Mouse (Mus musculus): ENCODE measurements around the gene Zmiz1. TPM values are rescaled to one million over a fixed set of nuclear protein-coding genes. Genes with fewer than 3 reads are reported as not detected.

Zmiz1 gene
- polyA plus RNA-seq, 1 experiment from 2014 or later, result 57.4 TPM

DNA sequence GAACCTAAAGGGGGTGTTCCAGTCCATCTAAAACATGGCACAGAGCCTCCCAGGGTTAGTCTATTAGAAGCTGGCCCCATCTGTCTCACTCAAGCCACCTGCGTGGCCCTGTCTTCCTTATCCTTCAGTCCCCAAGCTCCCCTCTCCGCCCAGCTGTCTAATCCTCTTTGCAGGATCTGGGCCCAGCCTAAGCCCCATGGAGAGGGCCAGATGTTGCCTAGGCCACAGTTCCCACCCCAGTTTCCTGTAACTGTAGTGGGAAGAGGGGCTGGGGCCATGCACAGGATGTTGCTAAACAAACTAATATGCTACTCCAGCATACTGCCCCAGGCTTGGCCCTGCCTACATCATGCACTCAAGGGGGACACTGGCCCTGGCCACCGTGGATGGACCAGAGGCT is 118.4 kb downstream of the Zmiz1 start:
- H3K27me3 ChIP-seq (ENCODE audit: control insufficient read depth, insufficient read depth, low read length), result no peaks in the 10 kb centered on the region
- H3K4me2 ChIP-seq (ENCODE audit: low read depth), result no peak overlapping the region
- no peak overlapping the region for H3K9ac ChIP-seq (ENCODE audit: low read length)
- H3K36me3 ChIP-seq (ENCODE audit: control insufficient read depth, insufficient read depth, low read length), result peaks cover 28% of the 10 kb centered on the region
- H3K27ac ChIP-seq (ENCODE audit: low read depth, low read length), result 0 out of 2 replicates have a peak overlapping the region, but pooled peaks have one; percentile 17
- ATAC-seq (ENCODE audit: insufficient read depth, low FRiP score, low TSS enrichment) (no peak), DNase-seq (ENCODE audit: low spot score) (no peak)
- peaks cover 9% of the 10 kb centered on the region; the same call in 1 of the 2 replicates for H3K4me1 ChIP-seq (ENCODE audit: control insufficient read depth, insufficient read depth, low read length)
- no peak overlapping the region for H3K4me3 ChIP-seq (ENCODE audit: low read depth, low read length)
- no peaks in the 10 kb centered on the region for H3K9me3 ChIP-seq (ENCODE audit: control insufficient read depth, low read length)
- 71% methylated on average over 3 of the region's 3 CpGs for WGBS

DNA sequence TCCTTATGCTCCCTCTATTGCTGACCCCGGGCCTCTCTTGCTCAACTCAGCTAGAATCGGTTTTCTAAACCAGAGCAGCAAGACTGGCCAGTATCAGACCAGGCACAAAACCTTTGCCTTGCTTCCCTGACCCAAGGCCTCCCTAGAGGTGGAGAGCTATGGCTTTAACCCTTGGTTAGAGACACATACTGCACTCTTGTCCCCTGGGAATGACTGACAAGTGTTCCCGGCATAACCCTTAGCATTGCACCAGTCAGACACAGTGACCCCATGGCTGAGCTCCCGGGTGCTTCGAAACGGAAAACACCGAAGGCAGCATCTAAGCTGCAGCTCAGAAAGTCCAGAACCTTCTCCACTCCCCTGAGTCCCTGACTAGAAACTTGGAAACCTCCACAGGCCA is 120.6 kb downstream of the Zmiz1 start:
- peaks cover 14% of the 10 kb centered on the region for H3K4me1 ChIP-seq (ENCODE audit: control insufficient read depth, insufficient read depth, low read length)
- no peak overlapping the region for H3K4me3 ChIP-seq (ENCODE audit: low read depth, low read length)
- peaks cover 22% of the 10 kb centered on the region for H3K36me3 ChIP-seq (ENCODE audit: control insufficient read depth, insufficient read depth, low read length)
- DNase-seq (ENCODE audit: low spot score), result no peak
- ATAC-seq (ENCODE audit: insufficient read depth, low FRiP score, low TSS enrichment), result no peak
- H3K9ac ChIP-seq (ENCODE audit: low read length), result no peak overlapping the region
- H3K9me3 ChIP-seq (ENCODE audit: control insufficient read depth, low read length), result no peaks in the 10 kb centered on the region
- H3K4me2 ChIP-seq (ENCODE audit: low read depth), result no peak overlapping the region
- H3K27me3 ChIP-seq (ENCODE audit: control insufficient read depth, insufficient read depth, low read length), result no peaks in the 10 kb centered on the region
- 86% methylated on average over 7 of the region's 7 CpGs for WGBS
- no peak overlapping the region for H3K27ac ChIP-seq (ENCODE audit: low read depth, low read length)

DNA sequence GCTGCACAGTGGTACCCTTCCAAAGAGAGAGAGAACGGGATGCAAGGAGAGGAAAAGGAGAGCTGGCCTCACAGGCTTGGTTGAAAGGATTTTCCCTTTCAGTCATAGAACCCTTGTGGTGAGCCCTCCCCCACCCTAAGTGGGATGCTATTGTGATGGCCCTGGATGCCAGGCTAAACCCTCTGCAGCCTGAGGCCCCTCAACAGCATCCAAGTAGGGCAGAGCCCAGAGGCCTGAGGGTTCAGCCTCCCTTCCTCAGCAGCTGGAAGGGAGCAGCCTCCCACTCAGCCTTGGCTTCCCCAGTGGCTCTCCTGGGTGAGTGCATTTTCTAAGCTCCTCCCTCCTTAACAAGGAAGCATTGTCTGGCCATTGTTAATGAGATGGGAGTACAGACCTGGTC is 121.4 kb downstream of the Zmiz1 start:
- Histone ChIP-seq H3K9me3 (ENCODE audit: control insufficient read depth, low read length) (no peaks in the 10 kb centered on the region), H3K36me3 (ENCODE audit: control insufficient read depth, insufficient read depth, low read length) (peaks cover 22% of the 10 kb centered on the region), H3K4me1 (ENCODE audit: control insufficient read depth, insufficient read depth, low read length) (peaks cover 18% of the 10 kb centered on the region), H3K27ac (ENCODE audit: low read depth, low read length) (no peak overlapping the region), H3K4me2 (ENCODE audit: low read depth) (no peak overlapping the region), H3K4me3 (ENCODE audit: low read depth, low read length) (no peak overlapping the region), H3K27me3 (ENCODE audit: control insufficient read depth, insufficient read depth, low read length) (no peaks in the 10 kb centered on the region), H3K9ac (ENCODE audit: low read length) (no peak overlapping the region)
- ATAC-seq (ENCODE audit: insufficient read depth, low FRiP score, low TSS enrichment) (no peak), DNase-seq (ENCODE audit: low spot score) (no peak)
- 90% methylated on average over 1 of the region's 1 CpGs for WGBS

DNA sequence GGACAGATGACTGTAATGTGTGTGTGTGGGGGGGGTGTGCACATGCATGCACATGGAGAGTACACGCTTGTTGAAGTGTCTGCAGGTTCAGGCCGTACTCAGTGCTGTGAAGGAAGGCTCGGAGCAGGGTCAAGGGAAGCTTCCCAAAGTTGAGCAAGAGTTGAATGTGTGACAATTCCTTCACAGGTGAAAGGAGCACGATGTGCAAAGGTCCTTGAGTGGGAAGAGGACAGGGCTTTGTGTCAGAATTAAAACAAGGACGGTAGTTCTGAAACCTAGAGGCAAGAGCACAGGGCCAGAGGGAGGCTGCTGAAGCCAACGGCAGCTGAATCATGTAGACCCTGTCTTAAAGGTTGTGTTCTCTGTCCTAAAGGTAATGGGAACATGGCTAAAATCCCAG is 123.6 kb downstream of the Zmiz1 start:
- H3K9ac ChIP-seq (ENCODE audit: low read length), result no peak overlapping the region
- ATAC-seq (ENCODE audit: insufficient read depth, low FRiP score, low TSS enrichment) (no peak), DNase-seq (ENCODE audit: low spot score) (no peak)
- no peaks in the 10 kb centered on the region for H3K27me3 ChIP-seq (ENCODE audit: control insufficient read depth, insufficient read depth, low read length)
- H3K4me3 ChIP-seq (ENCODE audit: low read depth, low read length), result no peak overlapping the region
- H3K27ac ChIP-seq (ENCODE audit: low read depth, low read length), result no peak overlapping the region
- 90% methylated on average over 6 of the region's 6 CpGs for WGBS
- H3K9me3 ChIP-seq (ENCODE audit: control insufficient read depth, low read length), result no peaks in the 10 kb centered on the region
- H3K4me1 ChIP-seq (ENCODE audit: control insufficient read depth, insufficient read depth, low read length), result peaks cover 40% of the 10 kb centered on the region
- H3K4me2 ChIP-seq (ENCODE audit: low read depth), result no peak overlapping the region
- peaks cover 11% of the 10 kb centered on the region for H3K36me3 ChIP-seq (ENCODE audit: control insufficient read depth, insufficient read depth, low read length)

DNA sequence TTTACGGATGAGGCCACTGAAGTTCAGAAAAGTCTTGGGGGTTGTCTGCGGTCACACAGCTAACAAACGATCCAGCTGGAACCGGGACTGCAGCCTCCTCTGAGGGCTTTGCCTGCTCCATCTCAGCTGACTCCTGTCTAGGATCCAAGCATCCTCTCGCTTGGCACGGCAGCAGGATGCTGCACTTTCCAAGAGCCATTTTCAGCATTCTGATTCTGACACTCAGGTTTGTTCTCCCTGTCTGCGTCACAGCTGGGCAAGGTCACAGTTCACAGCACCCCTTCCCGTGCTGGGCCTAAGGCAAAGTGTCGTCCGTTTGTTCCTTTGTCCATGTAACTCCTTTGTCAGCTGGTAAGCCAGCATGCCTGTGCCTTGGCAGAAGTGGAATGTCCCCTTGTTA is 124.9 kb downstream of the Zmiz1 start:
- ATAC-seq (ENCODE audit: insufficient read depth, low FRiP score, low TSS enrichment), result no peak
- H3K27ac ChIP-seq (ENCODE audit: low read depth, low read length), result peak overlapping the region; percentile 98
- no peak overlapping the region for H3K4me2 ChIP-seq (ENCODE audit: low read depth)
- no peak for DNase-seq (ENCODE audit: low spot score)
- no peaks in the 10 kb centered on the region for H3K27me3 ChIP-seq (ENCODE audit: control insufficient read depth, insufficient read depth, low read length)
- H3K4me1 ChIP-seq (ENCODE audit: control insufficient read depth, insufficient read depth, low read length), result peaks cover 53% of the 10 kb centered on the region
- no peak overlapping the region for H3K4me3 ChIP-seq (ENCODE audit: low read depth, low read length)
- no peak overlapping the region; the same call in 1 of the 2 replicates for H3K9ac ChIP-seq (ENCODE audit: low read length)
- H3K9me3 ChIP-seq (ENCODE audit: control insufficient read depth, low read length), result no peaks in the 10 kb centered on the region
- WGBS, result 71% methylated on average over 10 of the region's 10 CpGs
- peaks cover 9% of the 10 kb centered on the region for H3K36me3 ChIP-seq (ENCODE audit: control insufficient read depth, insufficient read depth, low read length)

DNA sequence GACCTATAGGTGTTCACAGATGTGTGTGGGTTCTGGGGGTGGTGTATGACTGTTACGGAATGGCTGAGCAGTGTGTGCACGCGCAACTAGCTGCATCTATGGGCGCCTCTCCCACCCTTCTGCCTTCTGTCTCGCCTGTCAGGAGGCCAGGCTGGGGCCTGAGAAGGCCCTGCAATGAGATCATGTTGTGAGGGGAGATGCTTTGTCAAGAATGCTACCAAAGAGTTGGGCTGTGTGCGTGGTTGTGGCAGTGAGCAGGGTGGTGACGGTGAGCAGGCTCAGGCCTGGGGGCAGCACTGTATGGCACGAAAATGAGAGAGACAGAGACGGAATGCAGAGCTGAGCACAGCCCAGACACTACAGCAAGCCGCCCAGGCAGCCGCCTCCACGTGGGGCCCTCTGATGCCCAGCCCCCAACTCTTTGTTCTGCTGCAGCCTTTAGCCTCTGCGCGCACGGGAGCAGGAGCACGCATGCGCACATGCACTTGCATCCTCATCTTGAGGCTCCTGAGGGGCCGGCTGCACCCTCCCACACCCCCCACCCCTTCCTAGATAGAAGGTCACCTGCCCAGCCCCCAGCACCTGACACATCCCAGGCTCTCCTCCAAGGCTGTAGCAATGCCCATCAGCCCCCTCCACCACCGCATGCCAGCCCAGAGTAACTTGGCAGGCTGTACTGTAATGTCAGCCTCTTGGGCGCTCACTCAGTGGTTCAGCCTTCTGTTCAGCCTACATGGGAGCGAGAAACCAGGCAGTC is 126.7 kb downstream of the Zmiz1 start:
- Histone ChIP-seq H3K4me2 (ENCODE audit: low read depth) (peak overlapping the region; percentile 16; the same call in 1 of the 2 replicates), H3K4me1 (ENCODE audit: control insufficient read depth, insufficient read depth, low read length) (peaks cover 65% of the 10 kb centered on the region), H3K4me3 (ENCODE audit: low read depth, low read length) (no peak overlapping the region), H3K27me3 (ENCODE audit: control insufficient read depth, insufficient read depth, low read length) (no peaks in the 10 kb centered on the region), H3K9me3 (ENCODE audit: control insufficient read depth, low read length) (no peaks in the 10 kb centered on the region), H3K27ac (ENCODE audit: low read depth, low read length) (peak overlapping the region; percentile 98), H3K9ac (ENCODE audit: low read length) (peak overlapping the region; percentile 62), H3K36me3 (ENCODE audit: control insufficient read depth, insufficient read depth, low read length) (peaks cover 2% of the 10 kb centered on the region)
- ATAC-seq (ENCODE audit: insufficient read depth, low FRiP score, low TSS enrichment) (peak; percentile 76), DNase-seq (ENCODE audit: low spot score) (peak; percentile 87)
- 23% methylated on average over 18 of the region's 21 CpGs for WGBS

DNA sequence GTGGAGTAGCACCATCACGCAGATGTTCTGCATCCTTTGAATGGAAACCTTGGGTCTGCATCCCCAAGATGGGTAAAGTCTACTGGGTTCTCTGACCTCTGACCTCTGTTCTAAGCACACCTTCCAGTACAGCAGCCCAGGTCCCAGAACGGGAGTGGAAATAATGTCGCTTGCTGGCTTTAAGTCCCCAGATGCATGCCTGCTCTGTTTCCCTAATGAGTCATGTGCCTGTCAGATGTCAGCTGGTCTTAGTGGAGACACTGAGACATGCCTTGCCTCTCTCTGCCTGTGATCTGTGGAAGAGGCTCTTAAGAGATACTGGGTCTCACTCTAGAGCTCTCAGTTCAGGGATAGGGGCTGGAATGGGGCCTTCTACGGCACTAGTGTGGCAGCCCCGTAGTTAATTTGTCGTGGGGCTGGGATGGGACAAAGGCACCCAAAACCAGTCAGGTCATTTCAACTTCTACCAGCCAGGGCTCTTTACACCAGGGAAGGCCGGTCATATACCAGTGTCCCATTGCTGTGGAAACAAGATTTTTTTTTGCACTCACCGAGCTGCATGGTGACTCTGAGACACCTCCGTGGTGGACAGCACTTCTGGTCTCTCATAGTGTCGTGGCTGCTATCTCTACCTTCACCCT is 128.0 kb downstream of the Zmiz1 start:
- no peaks in the 10 kb centered on the region for H3K9me3 ChIP-seq (ENCODE audit: control insufficient read depth, low read length)
- H3K4me2 ChIP-seq (ENCODE audit: low read depth), result peak overlapping the region; percentile 25; the same call in 1 of the 2 replicates
- DNase-seq (ENCODE audit: low spot score) (no peak), ATAC-seq (ENCODE audit: insufficient read depth, low FRiP score, low TSS enrichment) (no peak)
- peaks cover 68% of the 10 kb centered on the region for H3K4me1 ChIP-seq (ENCODE audit: control insufficient read depth, insufficient read depth, low read length)
- H3K36me3 ChIP-seq (ENCODE audit: control insufficient read depth, insufficient read depth, low read length), result no peaks in the 10 kb centered on the region; the same call in none of the 2 replicates
- WGBS, result 27% methylated on average over 10 of the region's 10 CpGs
- no peak overlapping the region for H3K4me3 ChIP-seq (ENCODE audit: low read depth, low read length)
- peak overlapping the region; percentile 98 for H3K27ac ChIP-seq (ENCODE audit: low read depth, low read length)
- H3K27me3 ChIP-seq (ENCODE audit: control insufficient read depth, insufficient read depth, low read length), result no peaks in the 10 kb centered on the region
- H3K9ac ChIP-seq (ENCODE audit: low read length), result peak overlapping the region; percentile 62

DNA sequence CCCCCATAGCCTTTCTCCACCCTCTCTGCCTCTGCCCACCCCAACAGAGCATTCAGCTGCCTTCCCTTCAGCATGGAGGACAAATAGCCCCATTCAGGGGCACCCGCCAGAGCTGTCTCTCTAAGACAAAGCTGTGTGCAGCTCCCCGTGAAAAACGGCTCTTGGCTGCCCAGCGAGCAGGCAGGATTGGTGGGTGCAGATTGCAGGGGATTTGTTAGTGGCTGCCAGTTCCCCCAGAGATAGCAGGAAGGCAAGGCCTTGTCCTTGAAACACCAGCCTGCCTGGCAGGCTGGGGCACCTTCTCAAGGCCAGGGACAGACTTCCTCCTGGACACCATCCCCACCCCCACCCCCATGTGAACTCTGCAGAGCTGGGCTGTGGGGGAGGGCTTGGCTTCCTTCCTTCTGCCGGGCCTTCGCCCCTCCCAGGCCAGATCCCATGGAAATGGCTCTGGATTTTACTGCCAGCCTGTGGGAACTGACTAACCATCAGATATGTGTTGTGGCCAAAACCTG is 128.6 kb downstream of the Zmiz1 start:
- peak overlapping the region; percentile 98 for H3K27ac ChIP-seq (ENCODE audit: low read depth, low read length)
- WGBS, result 6% methylated on average over 6 of the region's 6 CpGs
- peak; percentile 72 for DNase-seq (ENCODE audit: low spot score)
- H3K9ac ChIP-seq (ENCODE audit: low read length), result peak overlapping the region; percentile 62
- H3K27me3 ChIP-seq (ENCODE audit: control insufficient read depth, insufficient read depth, low read length), result no peaks in the 10 kb centered on the region
- no peaks in the 10 kb centered on the region; the same call in 1 of the 2 replicates for H3K36me3 ChIP-seq (ENCODE audit: control insufficient read depth, insufficient read depth, low read length)
- H3K4me3 ChIP-seq (ENCODE audit: low read depth, low read length), result no peak overlapping the region
- H3K9me3 ChIP-seq (ENCODE audit: control insufficient read depth, low read length), result no peaks in the 10 kb centered on the region
- peak; percentile 70 for ATAC-seq (ENCODE audit: insufficient read depth, low FRiP score, low TSS enrichment)
- peaks cover 68% of the 10 kb centered on the region for H3K4me1 ChIP-seq (ENCODE audit: control insufficient read depth, insufficient read depth, low read length)
- H3K4me2 ChIP-seq (ENCODE audit: low read depth), result 0 out of 2 replicates have a peak overlapping the region, but pooled peaks have one; percentile 25

All from neural tube, embryonic 11.5 days (tissue).